Mouse (Mus musculus) lung, embryonic 16.5 days (tissue): Measurements from ENCODE around the gene Spats2. TPM values are rescaled to one million over a fixed set of nuclear protein-coding genes. Genes with fewer than 3 reads are reported as not detected.

ENCODE experiments used
- ATAC-seq: fragments of 200-750 bp; cut with Nextera tagmentation; 2 replicates; pipeline ENCODE4 v1.8.0; 2017; ENCODE audit warnings: low read depth, mild to moderate bottlenecking, moderate library complexity
- H3K27ac ChIP-seq: fragments of 300-500 bp; sonication (generic); 2 replicates; pipeline ENCODE4 v1.5.1; 2014; ENCODE audit warnings: mild to moderate bottlenecking, control low read depth, low read length
- H3K27me3 ChIP-seq: fragments of 300-500 bp; sonication (generic); 2 replicates; pipeline ENCODE4 v1.6.1; 2014; ENCODE audit warnings: low read depth, low read length, mixed read lengths; ENCODE audit not compliant: control insufficient read depth, insufficient read depth
- H3K36me3 ChIP-seq: fragments of 300-500 bp; sonication (generic); 2 replicates; pipeline ENCODE4 v1.6.1; 2014; ENCODE audit warnings: low read length; ENCODE audit not compliant: control insufficient read depth, insufficient read depth
- H3K4me1 ChIP-seq: fragments of 300-500 bp; sonication (generic); replicated peaks from 2 replicates; pipeline ENCODE4 v1.6.1; 2014; ENCODE audit warnings: low read length, mixed read lengths; ENCODE audit not compliant: control insufficient read depth, insufficient read depth
- H3K4me2 ChIP-seq: fragments of 300-500 bp; sonication (generic); 2 replicates; pipeline ENCODE4 v1.6.1; 2014; ENCODE audit warnings: low read depth, low read length, control low read depth
- H3K4me3 ChIP-seq: fragments of 300-500 bp; sonication (generic); 2 replicates; pipeline ENCODE4 v1.5.1; 2014; ENCODE audit warnings: mild to moderate bottlenecking, low read length, control low read depth
- H3K9ac ChIP-seq: fragments of 300-500 bp; sonication (generic); 2 replicates; pipeline ENCODE4 v1.6.1; 2014; ENCODE audit warnings: low read length, control low read depth
- H3K9me3 ChIP-seq: fragments of 300-500 bp; sonication (generic); 2 replicates; pipeline ENCODE4 v1.6.1; 2016; ENCODE audit warnings: low read length; ENCODE audit not compliant: control insufficient read depth
- WGBS: fragments of 180-500 bp; shearing (Covaris S2); extraction: QIAGEN DNeasy Blood & Tissue Kit; methylation state at CpG from one replicate; pipeline ENCODE4 v1.1.7; 2014; 5-methylcytosine and 5-hydroxymethylcytosine counted together
- polyA plus RNA-seq: library from polyadenylated mRNA; unstranded; fragments of >200 nt; fragmentation: Nextera tagmentation; extraction: Ambion mirVana; gene quantifications from 2 replicates; pipeline ENCODE4 v1.2.1, GENCODE M21; 2015

The Spats2 gene
- polyA plus RNA-seq, 1 experiment from 2014 or later: 30.1 TPM

DNA sequence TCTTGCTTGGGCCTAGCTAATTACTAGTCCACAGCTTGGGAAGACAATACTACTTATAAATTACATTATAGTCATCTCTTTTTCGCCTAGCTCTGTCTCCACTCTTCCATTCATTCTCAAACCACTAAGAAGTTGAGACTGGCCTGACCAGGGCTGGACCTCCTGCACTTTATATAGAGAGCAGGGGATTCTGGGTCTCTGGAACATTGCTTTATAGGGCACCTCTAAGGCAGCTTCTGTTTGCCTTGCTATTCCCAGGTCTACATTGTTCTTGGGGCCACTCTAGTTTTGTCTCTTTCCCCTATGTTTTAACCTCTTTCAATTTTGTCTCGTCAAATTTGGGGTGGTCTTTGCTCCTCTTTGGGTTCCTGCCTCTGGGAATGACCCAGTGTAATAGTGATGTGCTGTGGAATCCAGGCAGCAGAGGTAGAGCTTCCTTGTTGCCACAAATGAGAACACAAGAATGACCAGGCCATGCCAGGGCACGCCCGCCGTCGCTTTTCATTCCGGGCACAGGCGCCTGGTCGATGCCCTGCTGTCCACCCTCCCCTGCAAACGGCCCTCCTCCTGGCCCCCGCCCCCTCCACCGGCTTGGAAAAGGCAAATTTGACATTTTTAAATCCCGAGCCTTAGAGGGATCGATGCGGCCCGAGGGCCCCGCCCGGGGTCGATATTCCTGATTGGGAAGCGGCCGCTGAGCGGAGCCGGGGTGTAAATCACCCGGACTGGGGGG lies 29.5 kb upstream of the Spats2 start:
- Histone ChIP-seq H3K27ac (no peak overlapping the region), H3K4me1 (peaks cover 39% of the 10 kb centered on the region)

DNA sequence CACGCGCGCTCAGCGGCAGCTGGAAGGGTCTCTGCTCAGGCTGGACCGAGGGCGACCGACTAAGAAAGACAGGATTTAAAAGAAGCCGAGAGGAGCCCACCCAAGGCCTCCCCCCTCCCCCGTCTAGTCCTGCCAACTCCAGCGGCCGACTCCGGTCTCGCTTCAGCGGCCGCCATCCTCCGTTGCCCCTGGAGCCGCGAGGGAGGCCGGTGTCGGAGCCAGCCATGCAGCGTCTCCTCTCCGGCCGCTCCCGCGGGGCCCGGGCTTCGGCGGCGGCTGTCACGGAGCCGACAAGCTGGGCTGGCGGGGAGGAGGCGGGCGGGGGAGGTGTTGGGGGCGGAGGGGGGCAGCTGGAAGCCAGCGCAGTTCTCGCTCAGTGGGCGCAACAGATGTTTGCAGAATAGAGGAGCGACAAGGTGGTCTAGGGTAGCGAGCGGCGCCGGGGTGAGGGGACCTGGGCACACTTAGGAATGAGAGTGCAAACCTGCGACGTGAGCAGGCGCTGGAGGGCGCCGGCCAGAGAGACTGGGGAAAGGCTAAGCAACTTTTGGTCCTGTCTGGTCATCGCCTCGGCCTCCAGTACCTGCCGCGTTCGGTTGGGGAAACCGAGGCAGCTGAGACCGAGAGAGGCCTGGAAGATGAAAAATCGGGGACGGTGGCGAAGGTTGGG lies 28.8 kb upstream of the Spats2 start:
- Histone ChIP-seq H3K9ac (peak overlapping the region; percentile 43; the same call in 1 of the 2 replicates), H3K27me3 (peaks cover 71% of the 10 kb centered on the region), H3K27ac (no peak overlapping the region), H3K4me3 (peak overlapping the region; percentile 43), H3K4me1 (peaks cover 39% of the 10 kb centered on the region), H3K36me3 (no peaks in the 10 kb centered on the region), H3K9me3 (no peaks in the 10 kb centered on the region), H3K4me2 (peak overlapping the region; percentile 67)
- ATAC-seq: no peak
- WGBS: 0% methylated on average over 45 of the region's 58 CpGs

More for the DNA sequence above, 29.5 kb upstream of the Spats2 start:
- Histone ChIP-seq H3K4me3 (peak overlapping the region; percentile 43), H3K4me2 (peak overlapping the region; percentile 67), H3K9me3 (no peaks in the 10 kb centered on the region), H3K36me3 (no peaks in the 10 kb centered on the region), H3K27me3 (peaks cover 77% of the 10 kb centered on the region), H3K9ac (no peak overlapping the region)
- WGBS: 5% methylated on average over 24 of the region's 24 CpGs
- ATAC-seq: no peak

DNA sequence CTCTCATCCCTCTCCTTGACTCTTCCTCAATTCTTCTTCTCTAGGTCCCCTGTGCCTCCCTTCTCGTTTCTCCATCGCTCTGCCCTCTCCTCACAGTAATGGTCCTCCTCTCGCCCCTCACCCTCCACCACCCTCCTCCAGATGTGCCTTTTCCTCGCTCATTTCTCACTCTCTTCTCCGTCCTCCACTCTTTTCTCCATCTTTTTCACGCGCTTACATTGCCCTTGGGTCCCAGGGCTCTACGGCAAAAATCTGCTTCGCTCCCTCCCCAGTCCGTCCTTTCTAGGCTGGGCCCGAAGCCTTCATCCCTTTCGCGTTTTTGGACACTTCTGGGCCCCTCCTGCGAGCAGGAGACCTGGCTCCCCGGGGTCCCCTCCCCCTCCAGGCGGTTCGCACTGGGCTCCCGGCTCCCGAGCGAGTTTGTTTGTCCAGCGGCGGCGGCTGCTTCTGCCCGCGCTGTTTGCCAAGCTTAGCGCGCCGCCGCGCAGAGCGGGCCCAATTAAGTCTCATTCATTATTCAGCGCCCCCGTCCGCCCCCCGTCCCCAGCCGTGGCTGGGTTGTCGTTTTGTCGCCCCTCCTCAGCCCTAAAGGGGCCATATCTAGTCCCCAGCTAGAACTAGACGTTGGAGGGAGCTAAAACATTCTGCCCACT lies 27.8 kb upstream of the Spats2 start:
- Histone ChIP-seq H3K36me3 (no peaks in the 10 kb centered on the region), H3K4me1 (peaks cover 39% of the 10 kb centered on the region), H3K9me3 (no peaks in the 10 kb centered on the region), H3K4me3 (peak overlapping the region; percentile 43), H3K27me3 (peaks cover 61% of the 10 kb centered on the region), H3K4me2 (peak overlapping the region; percentile 67), H3K27ac (no peak overlapping the region), H3K9ac (peak overlapping the region; percentile 43)
- WGBS: 0% methylated on average over 39 of the region's 39 CpGs
- 0 out of 2 replicates have a peak, but pooled peaks have one; percentile 18 for ATAC-seq

DNA sequence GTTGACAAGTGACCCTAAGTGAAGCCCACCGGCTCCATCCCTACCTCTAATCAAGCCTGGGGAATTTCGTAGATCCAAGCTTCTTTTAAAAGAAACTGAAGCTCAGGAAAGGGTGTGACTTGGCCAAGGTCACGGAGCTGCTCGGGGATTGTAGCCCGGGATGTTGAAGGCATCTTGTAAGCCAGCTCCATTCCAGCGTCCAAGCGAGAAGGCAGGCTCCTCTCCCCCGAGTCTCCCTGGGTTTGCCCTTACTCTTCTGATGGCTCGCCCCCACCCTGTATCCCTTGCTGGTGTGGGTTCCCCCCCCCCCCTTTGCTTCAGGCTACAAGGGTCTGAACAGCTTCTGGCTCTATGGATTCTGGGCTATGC lies 27.2 kb upstream of the Spats2 start:
- H3K4me3 ChIP-seq: peak overlapping the region; percentile 43
- H3K9me3 ChIP-seq: no peaks in the 10 kb centered on the region
- no peaks in the 10 kb centered on the region for H3K36me3 ChIP-seq
- no peak for ATAC-seq
- H3K27ac ChIP-seq: no peak overlapping the region
- WGBS: 1% methylated on average over 9 of the region's 9 CpGs
- H3K27me3 ChIP-seq: peaks cover 56% of the 10 kb centered on the region
- peak overlapping the region; percentile 43 for H3K9ac ChIP-seq
- H3K4me2 ChIP-seq: peak overlapping the region; percentile 67
- peaks cover 37% of the 10 kb centered on the region for H3K4me1 ChIP-seq

DNA sequence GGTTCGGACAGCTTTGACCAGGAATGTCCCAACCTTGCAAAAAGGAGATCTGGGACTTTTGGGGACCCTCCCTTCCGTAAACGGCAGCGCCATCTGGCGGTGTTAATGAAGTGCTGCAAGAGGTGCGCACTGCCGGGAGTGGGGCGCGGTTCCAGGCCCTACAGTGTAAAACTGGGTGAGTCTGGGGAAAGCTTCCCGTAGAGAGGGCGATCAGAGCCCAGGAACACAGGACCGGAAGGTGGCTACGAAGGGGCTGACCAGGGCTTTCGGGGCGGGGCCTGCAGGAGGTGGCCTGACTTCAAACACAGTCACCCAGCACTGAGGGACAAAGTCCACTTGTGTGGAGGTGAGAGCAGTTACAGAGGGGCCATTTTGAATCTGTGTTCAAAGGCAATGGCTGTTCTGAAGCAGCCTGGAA lies 26.6 kb upstream of the Spats2 start:
- peak overlapping the region; percentile 50; the same call in 1 of the 2 replicates for H3K9ac ChIP-seq
- H3K9me3 ChIP-seq: no peaks in the 10 kb centered on the region
- peak; percentile 67 for ATAC-seq
- H3K4me2 ChIP-seq: peak overlapping the region; percentile 67
- no peak overlapping the region for H3K27ac ChIP-seq
- H3K36me3 ChIP-seq: no peaks in the 10 kb centered on the region
- under 1% methylated on average over 15 of the region's 15 CpGs for whole genome bisulfite sequencing
- peak overlapping the region; percentile 43; the same call in 1 of the 2 replicates for H3K4me3 ChIP-seq
- H3K27me3 ChIP-seq: peaks cover 51% of the 10 kb centered on the region
- H3K4me1 ChIP-seq: peaks cover 31% of the 10 kb centered on the region

DNA sequence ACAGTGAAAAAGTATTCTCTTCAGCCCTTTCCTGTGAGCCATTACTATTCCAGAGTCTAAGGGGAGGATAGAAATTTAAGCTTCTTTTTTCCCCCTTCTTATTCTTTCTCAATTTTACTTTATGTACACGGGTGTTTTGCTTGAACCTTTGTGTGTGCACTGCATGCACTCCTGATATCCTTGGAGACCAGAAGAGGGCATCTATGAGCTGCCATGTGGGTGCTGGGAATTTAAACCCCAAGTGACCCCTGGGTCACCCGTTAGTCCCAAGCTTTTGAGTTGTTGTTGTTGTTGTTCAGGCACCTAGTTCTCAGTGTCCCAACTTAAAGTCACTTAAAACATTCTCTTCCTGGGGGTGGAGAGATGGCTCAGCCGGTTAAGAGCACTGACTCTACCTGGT lies 25.7 kb upstream of the Spats2 start:
- WGBS: 44% methylated on average over 3 of the region's 3 CpGs
- ATAC-seq: no peak
- H3K27me3 ChIP-seq: peaks cover 45% of the 10 kb centered on the region

DNA sequence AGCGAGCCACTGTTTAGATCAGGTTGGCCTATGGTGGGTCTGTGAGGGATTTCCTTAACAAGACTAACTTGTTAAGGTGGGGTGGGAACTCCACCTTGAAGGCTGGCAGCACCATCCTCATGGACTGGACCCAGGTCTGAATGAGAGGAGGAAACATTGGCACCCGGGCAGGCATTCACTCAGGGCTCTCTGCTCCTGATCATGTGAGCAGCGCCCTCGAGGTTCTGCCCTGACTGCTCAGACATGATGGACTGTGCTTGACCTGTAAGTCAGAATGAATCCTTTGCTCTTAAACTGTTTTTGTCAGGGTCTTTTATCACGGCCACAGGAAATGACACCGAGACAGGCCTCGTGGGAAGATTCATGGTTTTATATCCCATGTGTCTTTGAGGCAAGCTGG lies 20.5 kb upstream of the Spats2 start:
- Histone ChIP-seq H3K4me2 (no peak overlapping the region), H3K27me3 (no peaks in the 10 kb centered on the region), H3K9me3 (no peaks in the 10 kb centered on the region), H3K4me3 (no peak overlapping the region), H3K4me1 (no peaks in the 10 kb centered on the region), H3K9ac (no peak overlapping the region), H3K36me3 (no peaks in the 10 kb centered on the region), H3K27ac (no peak overlapping the region)
- 45% methylated on average over 7 of the region's 7 CpGs for WGBS
- ATAC-seq: no peak

More for the DNA sequence above, 25.7 kb upstream of the Spats2 start:
- no peaks in the 10 kb centered on the region for H3K36me3 ChIP-seq
- no peaks in the 10 kb centered on the region for H3K9me3 ChIP-seq
- H3K27ac ChIP-seq: no peak overlapping the region
- no peak overlapping the region for H3K4me2 ChIP-seq
- H3K4me3 ChIP-seq: no peak overlapping the region
- peaks cover 26% of the 10 kb centered on the region for H3K4me1 ChIP-seq
- no peak overlapping the region for H3K9ac ChIP-seq

DNA sequence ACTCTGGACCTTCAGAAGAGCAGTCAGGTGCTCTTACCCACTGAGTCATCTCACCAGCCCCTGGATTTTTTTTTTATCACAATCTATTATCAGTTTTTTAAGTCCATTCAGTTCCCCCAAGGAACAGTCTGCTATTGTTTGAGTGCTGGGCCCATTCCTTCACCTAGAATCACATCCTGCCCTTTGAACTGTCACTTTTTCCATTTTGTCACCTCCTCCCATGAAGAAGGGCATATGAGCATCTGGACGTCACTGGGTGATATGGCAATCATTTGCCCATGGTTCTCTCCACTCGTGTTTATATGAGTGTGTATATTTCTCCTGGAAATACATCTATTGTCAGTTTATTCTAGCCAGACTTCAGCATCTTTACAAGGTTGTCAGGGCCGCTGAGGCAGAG lies 17.9 kb upstream of the Spats2 start:
- WGBS: 66% methylated on average over 3 of the region's 3 CpGs

DNA sequence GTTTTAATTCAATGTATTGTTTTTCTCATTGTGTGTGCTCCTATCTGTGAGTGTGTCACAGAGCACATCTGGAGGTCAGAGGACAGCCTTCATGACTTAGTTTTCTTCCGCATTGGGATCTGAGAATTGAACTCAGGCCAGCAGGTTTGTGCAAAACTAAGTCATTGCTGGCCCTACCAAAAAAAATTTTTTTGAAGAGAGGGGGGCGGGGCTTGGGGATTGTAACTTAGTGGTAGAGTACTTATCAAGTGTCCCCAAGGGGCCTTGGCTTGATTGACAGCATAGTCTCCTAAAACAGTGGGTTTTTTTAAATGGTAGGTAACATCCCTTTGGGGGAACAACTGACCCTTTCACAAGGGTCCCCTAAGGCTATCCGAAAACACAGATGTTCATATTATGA lies 14.6 kb upstream of the Spats2 start:
- H3K27ac ChIP-seq: no peak overlapping the region
- 79% methylated on average over 3 of the region's 3 CpGs for WGBS

More for the DNA sequence above, 17.9 kb upstream of the Spats2 start:
- no peak overlapping the region for H3K27ac ChIP-seq
- no peak for ATAC-seq
- H3K4me1 ChIP-seq: no peaks in the 10 kb centered on the region
- H3K27me3 ChIP-seq: no peaks in the 10 kb centered on the region
- H3K4me2 ChIP-seq: no peak overlapping the region
- H3K9ac ChIP-seq: no peak overlapping the region
- no peaks in the 10 kb centered on the region for H3K9me3 ChIP-seq
- no peak overlapping the region for H3K4me3 ChIP-seq
- H3K36me3 ChIP-seq: no peaks in the 10 kb centered on the region

More for the DNA sequence above, 14.6 kb upstream of the Spats2 start:
- H3K27me3 ChIP-seq: no peaks in the 10 kb centered on the region
- H3K4me3 ChIP-seq: no peak overlapping the region
- no peak for ATAC-seq
- H3K4me2 ChIP-seq: no peak overlapping the region
- H3K36me3 ChIP-seq: no peaks in the 10 kb centered on the region
- H3K4me1 ChIP-seq: 0 out of 2 replicates have a peak, but pooled peaks cover 3% of the 10 kb centered on the region
- no peaks in the 10 kb centered on the region for H3K9me3 ChIP-seq
- H3K9ac ChIP-seq: no peak overlapping the region
